Mouse (Mus musculus) embryonic facial prominence, embryonic 14.5 days (tissue): ENCODE measurements around the gene Lims1. TPM values are rescaled to one million over a fixed set of nuclear protein-coding genes. Genes with fewer than 3 reads are reported as not detected.

Source experiments
- ATAC-seq: fragments of 200-750 bp; cut with Nextera tagmentation; 2 replicates; pipeline ENCODE4 v1.8.0; 2017; ENCODE audit warnings: low read depth, moderate number of reproducible peaks, moderate TSS enrichment
- DNase-seq: peaks from one replicate; pipeline ENCODE4 v3.0.0-alpha.2; 2015; ENCODE audit warnings: low spot score
- H3K27ac ChIP-seq: fragments of 300-500 bp; sonication (generic); replicated peaks from 2 replicates; pipeline ENCODE4 v1.5.1; 2014; ENCODE audit warnings: low read depth, mild to moderate bottlenecking, low read length, moderate library complexity
- H3K27me3 ChIP-seq: fragments of 300-500 bp; sonication (generic); replicated peaks from 2 replicates; pipeline ENCODE4 v1.6.1; 2014; ENCODE audit warnings: low read length; ENCODE audit not compliant: control insufficient read depth, insufficient read depth
- H3K36me3 ChIP-seq: fragments of 300-500 bp; sonication (generic); 2 replicates; pipeline ENCODE4 v1.6.1; 2014; ENCODE audit warnings: low read length, mixed read lengths; ENCODE audit not compliant: control insufficient read depth, insufficient read depth
- H3K4me1 ChIP-seq: fragments of 300-500 bp; sonication (generic); 2 replicates; pipeline ENCODE4 v1.6.1; 2014; ENCODE audit warnings: antibody characterized with exemption, low read length; ENCODE audit not compliant: control insufficient read depth, insufficient read depth
- H3K4me2 ChIP-seq: fragments of 300-500 bp; sonication (generic); 2 replicates; pipeline ENCODE4 v1.6.1; 2014; ENCODE audit warnings: low read depth, mild to moderate bottlenecking, low read length, moderate library complexity, mixed read lengths
- H3K4me3 ChIP-seq: fragments of 300-500 bp; sonication (generic); 2 replicates; pipeline ENCODE4 v1.5.1; 2014; ENCODE audit warnings: low read depth, mild to moderate bottlenecking, low read length
- H3K9ac ChIP-seq: fragments of 300-500 bp; sonication (generic); 2 replicates; pipeline ENCODE4 v1.6.1; 2014; ENCODE audit warnings: low read depth, mild to moderate bottlenecking, low read length, moderate library complexity, mixed read lengths
- H3K9me3 ChIP-seq: fragments of 300-500 bp; sonication (generic); 2 replicates; pipeline ENCODE4 v1.6.1; 2016; ENCODE audit warnings: low read length; ENCODE audit not compliant: control insufficient read depth
- WGBS: fragments of 180-500 bp; shearing (Covaris S2); extraction: QIAGEN DNeasy Blood & Tissue Kit; methylation state at CpG from one replicate; pipeline ENCODE4 v1.1.7; 2014; 5-methylcytosine and 5-hydroxymethylcytosine counted together
- polyA plus RNA-seq: library from polyadenylated mRNA; unstranded; fragments of >200 nt; fragmentation: Nextera tagmentation; extraction: Ambion mirVana; gene quantifications from 2 replicates; pipeline ENCODE4 v1.2.1, GENCODE M21; 2014

The Lims1 gene
- polyA plus RNA-seq, 1 experiment from 2014 or later, result 121 TPM

- ATAC-seq (no peak), DNase-seq (no peak)
Measured at GRCm38 (mm10) chr10:58370559-58370958, 47.3 kb downstream of the Lims1 start.

GRCm38 (mm10) chr10:58371279-58371842 is 48.1 kb downstream of the Lims1 start:
- Histone ChIP-seq H3K9ac (no peak overlapping the region), H3K4me3 (no peak overlapping the region), H3K4me2 (no peak overlapping the region), H3K36me3 (no peaks in the 10 kb centered on the region; the same call in 1 of the 2 replicates), H3K27me3 (no peaks in the 10 kb centered on the region), H3K4me1 (peaks cover 12% of the 10 kb centered on the region; the same call in 1 of the 2 replicates), H3K9me3 (no peaks in the 10 kb centered on the region), H3K27ac (no peak overlapping the region)
- DNase-seq (peak; percentile 35), ATAC-seq (no peak)
- WGBS, result 33% methylated on average over 14 of the region's 14 CpGs

More at GRCm38 (mm10) chr10:58370559-58370958, 47.3 kb downstream of the Lims1 start:
- H3K27me3 ChIP-seq, result no peaks in the 10 kb centered on the region
- H3K4me1 ChIP-seq, result peaks cover 12% of the 10 kb centered on the region; the same call in 1 of the 2 replicates
- H3K4me3 ChIP-seq, result no peak overlapping the region
- no peaks in the 10 kb centered on the region; the same call in 1 of the 2 replicates for H3K36me3 ChIP-seq
- no peaks in the 10 kb centered on the region for H3K9me3 ChIP-seq
- H3K4me2 ChIP-seq, result no peak overlapping the region
- H3K9ac ChIP-seq, result no peak overlapping the region
- 0 out of 2 replicates have a peak overlapping the region, but pooled peaks have one; percentile 6 for H3K27ac ChIP-seq

GRCm38 (mm10) chr10:58372430-58373030 is 49.3 kb downstream of the Lims1 start:
- Histone ChIP-seq H3K9ac (no peak overlapping the region), H3K4me1 (peaks cover 12% of the 10 kb centered on the region; the same call in 1 of the 2 replicates), H3K36me3 (no peaks in the 10 kb centered on the region; the same call in 1 of the 2 replicates), H3K27ac (no peak overlapping the region; the same call in 1 of the 2 replicates), H3K27me3 (no peaks in the 10 kb centered on the region), H3K9me3 (no peaks in the 10 kb centered on the region), H3K4me2 (no peak overlapping the region), H3K4me3 (no peak overlapping the region)
- DNase-seq, result peak; percentile 9
- 62% methylated on average over 6 of the region's 6 CpGs for WGBS
- no peak for ATAC-seq

DNA sequence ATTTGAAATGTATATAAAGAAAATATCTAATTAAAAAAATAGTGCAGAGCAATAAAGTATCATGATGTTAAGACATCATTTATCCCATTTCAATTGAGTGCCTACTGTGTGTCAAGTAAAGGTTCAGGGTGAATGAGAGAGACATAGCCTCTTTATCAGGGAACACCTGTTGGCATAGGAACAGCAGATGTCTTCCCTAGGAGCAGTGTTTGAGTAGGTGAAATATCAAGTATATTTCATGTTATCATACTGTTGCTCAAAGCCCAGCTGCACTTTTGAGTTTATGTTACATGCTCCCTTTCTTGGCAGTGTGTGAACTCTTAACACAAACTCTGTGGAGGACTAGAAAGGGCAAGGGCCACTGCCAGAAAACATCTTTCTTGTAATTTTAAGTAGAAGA is 50.6 kb downstream of the Lims1 start:
- H3K27me3 ChIP-seq, result no peaks in the 10 kb centered on the region
- no peak for ATAC-seq
- no peaks in the 10 kb centered on the region for H3K9me3 ChIP-seq
- peaks cover 12% of the 10 kb centered on the region; the same call in 1 of the 2 replicates for H3K4me1 ChIP-seq
- H3K4me3 ChIP-seq, result no peak overlapping the region
- DNase-seq, result no peak
- H3K4me2 ChIP-seq, result no peak overlapping the region
- H3K9ac ChIP-seq, result no peak overlapping the region
- no peaks in the 10 kb centered on the region for H3K36me3 ChIP-seq
- no peak overlapping the region for H3K27ac ChIP-seq

DNA sequence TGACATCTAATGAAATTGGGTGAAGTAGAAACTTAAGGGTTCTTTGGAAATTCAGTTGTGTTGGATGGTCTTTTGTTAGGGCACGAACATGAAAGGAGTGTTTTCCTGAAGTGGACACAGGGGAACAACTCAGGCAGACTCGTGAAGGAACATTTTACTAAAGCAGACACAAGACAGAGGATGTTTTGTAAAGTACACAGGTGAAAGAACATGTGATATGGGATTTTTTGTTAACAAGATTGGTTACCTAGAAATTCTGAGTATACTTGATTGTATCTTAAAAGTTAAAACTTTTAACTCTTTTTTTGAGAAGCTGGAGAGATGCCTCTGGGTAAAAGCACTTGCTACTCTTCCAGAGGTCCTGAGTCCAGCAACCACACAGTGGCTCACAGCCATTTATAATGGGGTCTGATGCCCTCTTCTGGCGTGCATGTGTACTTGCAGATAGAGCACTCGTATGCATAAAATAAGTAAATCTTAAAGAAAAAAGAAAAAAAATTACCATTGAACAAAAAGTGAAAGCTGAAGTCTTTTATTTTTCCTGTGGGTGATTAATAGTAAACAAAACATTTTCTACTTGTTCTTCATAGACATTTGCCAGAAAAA is 54.4 kb downstream of the Lims1 start:
- Histone ChIP-seq H3K4me2 (no peak overlapping the region), H3K9ac (no peak overlapping the region), H3K4me3 (no peak overlapping the region), H3K4me1 (peaks cover 8% of the 10 kb centered on the region), H3K27me3 (no peaks in the 10 kb centered on the region), H3K27ac (no peak overlapping the region), H3K36me3 (no peaks in the 10 kb centered on the region), H3K9me3 (no peaks in the 10 kb centered on the region)
- 33% methylated on average over 4 of the region's 4 CpGs for WGBS
- DNase-seq (peak; percentile 76), ATAC-seq (no peak)

- Histone ChIP-seq H3K4me1 (peaks cover 12% of the 10 kb centered on the region), H3K9me3 (no peaks in the 10 kb centered on the region), H3K4me3 (no peak overlapping the region), H3K27ac (no peak overlapping the region), H3K4me2 (no peak overlapping the region), H3K27me3 (no peaks in the 10 kb centered on the region), H3K9ac (no peak overlapping the region), H3K36me3 (no peaks in the 10 kb centered on the region)
- WGBS, result 58% methylated on average over 1 of the region's 1 CpGs
- ATAC-seq (no peak), DNase-seq (no peak)
Measured at GRCm38 (mm10) chr10:58378380-58378779, 55.1 kb downstream of the Lims1 start.

DNA sequence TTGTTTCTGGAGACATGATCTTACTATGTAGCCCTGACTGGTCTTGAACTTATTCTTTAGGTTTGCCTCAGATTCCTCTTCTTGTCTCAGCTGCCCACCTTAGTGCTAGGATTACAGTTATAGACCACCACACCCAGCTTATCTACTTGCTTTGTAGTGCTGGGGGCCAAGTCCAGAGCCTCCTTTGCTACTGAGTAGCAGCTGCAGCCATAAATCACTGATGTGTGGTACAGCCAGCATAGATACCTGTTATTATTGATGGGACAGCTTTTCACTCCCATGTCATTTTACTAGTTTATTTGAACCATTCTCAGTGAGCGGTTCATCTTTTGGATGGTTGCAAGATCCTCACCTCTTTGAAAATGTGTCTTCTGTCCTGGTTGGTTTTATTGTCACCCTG is 56.4 kb downstream of the Lims1 start:
- 97% methylated on average over 1 of the region's 1 CpGs for WGBS
- ATAC-seq (no peak), DNase-seq (no peak)
- Histone ChIP-seq H3K36me3 (no peaks in the 10 kb centered on the region), H3K4me3 (no peak overlapping the region), H3K27ac (no peak overlapping the region), H3K4me2 (no peak overlapping the region), H3K9me3 (no peaks in the 10 kb centered on the region), H3K4me1 (peaks cover 12% of the 10 kb centered on the region), H3K27me3 (no peaks in the 10 kb centered on the region), H3K9ac (no peak overlapping the region)

- Histone ChIP-seq H3K27me3 (no peaks in the 10 kb centered on the region), H3K27ac (no peak overlapping the region), H3K9me3 (no peaks in the 10 kb centered on the region), H3K4me3 (no peak overlapping the region), H3K4me1 (peaks cover 12% of the 10 kb centered on the region), H3K36me3 (no peaks in the 10 kb centered on the region), H3K9ac (no peak overlapping the region), H3K4me2 (no peak overlapping the region)
- 87% methylated on average over 1 of the region's 1 CpGs for WGBS
- DNase-seq, result no peak
- no peak for ATAC-seq
Measured at GRCm38 (mm10) chr10:58381904-58382303, 58.6 kb downstream of the Lims1 start.
